Mouse (Mus musculus): Measurements from ENCODE around the gene Lct. TPM values are rescaled to one million over a fixed set of nuclear protein-coding genes. Genes with fewer than 3 reads are reported as not detected.
A peak's percentile ranks its signal among the peaks of the same experiment; 100 is the strongest.
"Not testable (repeated sequence)": the region's sequence is repeated elsewhere in the genome, so short reads cannot be mapped to it uniquely, and the experiment has no call there.

Gene Lct
- total and polyA plus RNA-seq, 2 experiments from 2014 or later: 0.26 to 0.85 TPM

DNA sequence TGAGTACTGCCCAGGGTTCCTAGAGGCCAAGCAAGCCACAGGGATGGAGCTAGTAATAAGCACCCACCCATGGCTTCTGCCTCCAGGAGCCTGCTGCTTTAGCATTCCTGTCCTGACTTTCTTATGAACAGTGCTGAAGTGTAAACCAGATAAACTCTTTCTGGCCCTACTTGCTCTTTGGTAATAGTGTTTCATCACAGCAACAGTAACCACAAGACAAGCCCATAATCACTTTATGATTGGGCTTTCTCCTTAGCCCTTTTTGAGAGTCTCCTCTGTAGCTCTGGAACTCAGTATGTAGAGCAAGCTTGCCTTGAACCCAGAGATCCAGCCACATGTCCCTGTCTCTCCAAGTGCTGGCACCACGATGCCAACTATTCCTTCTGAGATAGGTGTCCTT lies 2.2 kb upstream of the Lct start:
- Histone ChIP-seq H3K4me1 (ENCODE audit: insufficient read depth, low read length) (no peaks in the 10 kb centered on the region), H3K4me2 (ENCODE audit: low read depth, low read length) (no peak overlapping the region), H3K36me3 (ENCODE audit: insufficient read depth, low read length) (peaks cover 19% of the 10 kb centered on the region; the same call in 1 of the 2 replicates), H3K9me3 (ENCODE audit: low read length) (no peaks in the 10 kb centered on the region), H3K27me3 (ENCODE audit: insufficient read depth, low read length) (no peaks in the 10 kb centered on the region), H3K27ac (no peak overlapping the region), H3K9ac (replicated peaks; ENCODE audit: low read length) (no peak overlapping the region), H3K4me3 (ENCODE audit: low read length) (no peak overlapping the region)
- TF ChIP-seq CTCF (IDR thresholded peaks at IDR 0.05; ENCODE audit: low read depth): no peak
- no peak for ATAC-seq
- DNase-seq (ENCODE audit: low spot score): no peak
- WGBS: 90% methylated on average over 1 of the region's 1 CpGs

DNA sequence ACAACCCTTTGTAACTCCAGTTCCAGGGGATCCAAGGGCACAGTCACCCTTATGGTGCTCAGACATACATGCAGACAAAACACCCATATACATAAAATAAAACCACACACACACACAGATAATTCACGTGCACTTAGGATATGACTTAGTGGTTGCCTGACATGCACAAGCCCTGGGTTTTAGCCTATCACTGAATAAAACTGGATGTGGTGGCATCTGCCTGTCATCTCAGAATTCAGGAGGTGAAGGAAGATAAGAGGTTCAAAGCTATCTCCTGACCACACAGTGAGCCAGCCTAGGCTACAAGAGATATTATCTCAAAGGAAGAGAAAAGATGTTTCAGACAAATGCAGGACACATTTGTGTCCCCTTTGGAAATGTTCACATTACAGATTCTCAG lies 953 bp downstream of the Lct start:
- Histone ChIP-seq H3K4me3 (ENCODE audit: low read length) (no peak overlapping the region), H3K9me3 (ENCODE audit: low read length) (no peaks in the 10 kb centered on the region), H3K36me3 (ENCODE audit: insufficient read depth, low read length) (0 out of 2 replicates have a peak, but pooled peaks cover 13% of the 10 kb centered on the region), H3K4me2 (ENCODE audit: low read depth, low read length) (no peak overlapping the region), H3K9ac (replicated peaks; ENCODE audit: low read length) (no peak overlapping the region), H3K4me1 (ENCODE audit: insufficient read depth, low read length) (no peaks in the 10 kb centered on the region), H3K27ac (no peak overlapping the region), H3K27me3 (ENCODE audit: insufficient read depth, low read length) (no peaks in the 10 kb centered on the region)
- DNase-seq (ENCODE audit: low spot score): no peak
- 91% methylated on average over 1 of the region's 1 CpGs for WGBS
- no peak for TF ChIP-seq CTCF (IDR thresholded peaks at IDR 0.05; ENCODE audit: low read depth)
- ATAC-seq: no peak

DNA sequence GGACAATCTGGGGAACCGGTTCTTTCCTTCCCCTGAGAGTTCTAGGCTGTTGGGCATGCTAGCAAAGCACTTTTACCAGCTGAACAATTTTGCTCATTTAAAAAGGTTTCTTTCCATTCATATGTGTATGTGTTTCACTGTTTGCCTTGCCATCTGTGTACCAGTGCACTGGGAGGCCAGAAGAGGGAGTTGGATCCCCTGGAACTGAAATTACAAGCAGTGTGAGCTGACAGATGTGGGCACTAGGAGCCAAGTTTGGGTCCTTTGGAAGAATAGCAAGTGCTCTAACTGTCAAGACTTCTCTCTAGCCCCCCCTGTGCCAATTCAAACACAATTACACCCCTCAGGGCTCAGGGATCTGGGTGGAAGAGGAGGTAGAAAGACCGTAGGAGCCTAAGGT lies 3.3 kb downstream of the Lct start:
- H3K4me1 ChIP-seq (ENCODE audit: insufficient read depth, low read length): no peaks in the 10 kb centered on the region
- DNase-seq (ENCODE audit: low spot score) (no peak), ATAC-seq (no peak)
- no peak overlapping the region for H3K9ac ChIP-seq (replicated peaks; ENCODE audit: low read length)
- no peak overlapping the region for H3K4me3 ChIP-seq (ENCODE audit: low read length)
- 84% methylated on average over 2 of the region's 2 CpGs for WGBS
- H3K27ac ChIP-seq: no peak overlapping the region
- 0 out of 2 replicates have a peak, but pooled peaks cover 3% of the 10 kb centered on the region for H3K36me3 ChIP-seq (ENCODE audit: insufficient read depth, low read length)
- 0 out of 2 replicates have a peak, but pooled peaks have one; percentile 11 for TF ChIP-seq CTCF (IDR thresholded peaks at IDR 0.05; ENCODE audit: low read depth)
- no peak overlapping the region for H3K4me2 ChIP-seq (ENCODE audit: low read depth, low read length)
- no peaks in the 10 kb centered on the region for H3K9me3 ChIP-seq (ENCODE audit: low read length)
- no peaks in the 10 kb centered on the region for H3K27me3 ChIP-seq (ENCODE audit: insufficient read depth, low read length)

DNA sequence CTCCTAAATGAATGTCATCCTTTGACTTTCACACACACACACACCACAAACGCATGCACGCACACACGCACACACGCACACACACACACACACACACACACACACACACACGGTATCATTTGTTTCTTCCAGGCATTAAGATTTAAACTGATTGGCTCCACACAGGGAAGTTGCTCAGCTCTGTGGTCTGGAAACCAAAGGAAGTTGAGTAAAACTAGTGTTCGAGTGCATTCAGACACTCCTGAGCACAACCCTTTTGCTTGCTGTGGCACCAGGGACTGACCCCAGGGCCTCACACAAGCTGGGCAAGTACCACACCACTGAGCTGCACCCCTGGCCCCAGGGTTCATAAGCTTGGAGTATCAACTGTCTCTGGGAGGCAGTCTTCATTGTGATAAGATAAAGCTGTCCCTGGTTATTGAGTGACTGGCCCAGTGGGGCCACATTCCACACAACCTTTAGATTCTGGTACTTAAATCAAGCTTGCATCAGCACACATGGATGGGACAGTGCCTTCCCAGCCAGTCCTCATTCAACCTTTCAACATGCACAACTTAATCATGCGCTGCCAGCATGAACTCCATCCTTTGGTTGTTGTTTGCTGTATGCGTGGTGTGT lies 5.0 kb downstream of the Lct start:
- Histone ChIP-seq H3K4me2 (ENCODE audit: low read depth, low read length) (no peak overlapping the region), H3K9me3 (ENCODE audit: low read length) (no peaks in the 10 kb centered on the region), H3K27ac (no peak overlapping the region), H3K4me1 (ENCODE audit: insufficient read depth, low read length) (no peaks in the 10 kb centered on the region), H3K27me3 (ENCODE audit: insufficient read depth, low read length) (no peaks in the 10 kb centered on the region), H3K4me3 (ENCODE audit: low read length) (no peak overlapping the region), H3K36me3 (ENCODE audit: insufficient read depth, low read length) (0 out of 2 replicates have a peak, but pooled peaks cover 3% of the 10 kb centered on the region), H3K9ac (replicated peaks; ENCODE audit: low read length) (no peak overlapping the region)
- WGBS: 89% methylated on average over 8 of the region's 8 CpGs
- ATAC-seq: no peak
- no peak for TF ChIP-seq CTCF (IDR thresholded peaks at IDR 0.05; ENCODE audit: low read depth)
- no peak for DNase-seq (ENCODE audit: low spot score)

DNA sequence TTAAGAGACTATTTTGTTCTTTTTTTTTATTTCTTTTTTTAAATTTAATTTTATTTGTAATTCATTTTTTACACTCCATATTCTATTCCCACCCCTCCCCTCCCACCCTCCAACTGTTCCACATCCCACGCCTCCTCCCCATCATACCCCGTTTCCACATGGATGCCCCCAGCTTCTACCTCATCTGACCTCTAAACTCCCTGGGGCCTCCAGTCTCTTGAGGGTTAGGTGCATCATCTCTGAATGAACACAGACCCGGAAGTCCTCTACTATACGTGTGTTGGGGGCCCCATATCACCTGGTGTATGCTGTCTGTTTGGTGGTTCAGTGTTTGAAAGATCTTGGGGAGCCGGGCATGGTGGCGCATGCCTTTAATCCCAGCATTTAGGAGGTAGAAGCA lies 8.9 kb downstream of the Lct start:
- H3K4me1 ChIP-seq (ENCODE audit: insufficient read depth, low read length); H3K27me3 ChIP-seq (ENCODE audit: insufficient read depth, low read length); ATAC-seq; H3K4me3 ChIP-seq (ENCODE audit: low read length); H3K4me2 ChIP-seq (ENCODE audit: low read depth, low read length); H3K9me3 ChIP-seq (ENCODE audit: low read length); H3K36me3 ChIP-seq (ENCODE audit: insufficient read depth, low read length); H3K9ac ChIP-seq (replicated peaks; ENCODE audit: low read length); H3K27ac ChIP-seq; DNase-seq (ENCODE audit: low spot score): not testable (repeated sequence)
- 83% methylated on average over 6 of the region's 6 CpGs for WGBS

DNA sequence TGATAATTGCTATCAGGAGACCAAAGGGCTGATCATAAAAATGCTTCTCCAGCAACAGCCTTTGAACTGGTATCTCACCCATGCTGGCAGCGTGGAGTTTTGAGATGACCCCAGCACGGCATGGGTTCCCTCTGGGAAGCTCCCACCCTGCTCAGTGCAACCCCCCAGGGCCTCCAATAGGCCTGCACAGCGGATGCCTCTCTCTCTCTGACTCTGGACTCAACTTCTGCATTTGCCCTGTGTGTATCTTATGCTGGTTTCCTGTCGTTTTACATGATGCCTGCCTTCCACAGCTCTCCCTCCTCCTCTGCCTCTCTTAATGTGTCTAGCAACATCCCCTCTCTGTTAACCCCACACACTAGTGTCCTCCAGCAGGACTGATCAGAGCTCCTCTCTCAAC lies 13.5 kb downstream of the Lct start:
- Histone ChIP-seq H3K4me3 (ENCODE audit: low read length) (no peak overlapping the region), H3K4me2 (ENCODE audit: low read depth, low read length) (no peak overlapping the region), H3K9me3 (ENCODE audit: low read length) (no peaks in the 10 kb centered on the region), H3K9ac (replicated peaks; ENCODE audit: low read length) (no peak overlapping the region), H3K27me3 (ENCODE audit: insufficient read depth, low read length) (no peaks in the 10 kb centered on the region), H3K27ac (no peak overlapping the region), H3K36me3 (ENCODE audit: insufficient read depth, low read length) (no peaks in the 10 kb centered on the region), H3K4me1 (ENCODE audit: insufficient read depth, low read length) (no peaks in the 10 kb centered on the region)
- DNase-seq (ENCODE audit: low spot score): no peak
- 68% methylated on average over 4 of the region's 4 CpGs for WGBS
- no peak for TF ChIP-seq CTCF (IDR thresholded peaks at IDR 0.05; ENCODE audit: low read depth)
- ATAC-seq: no peak

DNA sequence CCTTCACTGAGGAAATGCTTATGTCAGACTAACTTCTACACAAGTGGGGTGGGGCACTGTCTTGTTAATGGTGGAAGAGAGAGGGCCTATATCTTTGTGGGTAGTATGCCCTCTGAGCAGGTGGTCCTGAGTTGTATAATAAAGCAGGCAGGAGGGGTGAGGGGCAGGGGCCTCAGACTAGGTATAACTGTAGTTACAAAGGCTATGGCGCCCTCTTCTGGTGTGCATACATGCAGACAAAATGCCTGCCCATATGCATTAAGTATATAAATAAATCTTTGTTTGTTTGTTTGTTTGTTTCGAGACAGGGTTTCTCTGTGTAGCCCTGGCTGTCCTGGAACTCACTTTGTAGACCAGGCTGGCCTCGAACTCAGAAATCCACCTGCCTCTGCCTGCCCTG lies 19.1 kb downstream of the Lct start:
- H3K36me3 ChIP-seq (ENCODE audit: insufficient read depth, low read length): no peaks in the 10 kb centered on the region

More for the DNA sequence above, 19.1 kb downstream of the Lct start:
- peak; percentile 30 for TF ChIP-seq CTCF (IDR thresholded peaks at IDR 0.05; ENCODE audit: low read depth)
- H3K9ac ChIP-seq (replicated peaks; ENCODE audit: low read length): no peak overlapping the region
- no peak overlapping the region for H3K4me2 ChIP-seq (ENCODE audit: low read depth, low read length)
- no peaks in the 10 kb centered on the region for H3K9me3 ChIP-seq (ENCODE audit: low read length)
- WGBS: 89% methylated on average over 3 of the region's 3 CpGs
- no peak overlapping the region for H3K27ac ChIP-seq
- no peaks in the 10 kb centered on the region for H3K27me3 ChIP-seq (ENCODE audit: insufficient read depth, low read length)
- no peaks in the 10 kb centered on the region for H3K4me1 ChIP-seq (ENCODE audit: insufficient read depth, low read length)
- no peak overlapping the region for H3K4me3 ChIP-seq (ENCODE audit: low read length)
- DNase-seq (ENCODE audit: low spot score): peak; percentile 27
- ATAC-seq: no peak
